Mouse (Mus musculus) lung, postnatal 4 days (tissue): ENCODE results near the gene Scn5a.

Experiments
- DNase-seq, 2 experiments: peaks; one replicate each; pipeline ENCODE4 v3.0.0; 2021

The Scn5a gene

DNA sequence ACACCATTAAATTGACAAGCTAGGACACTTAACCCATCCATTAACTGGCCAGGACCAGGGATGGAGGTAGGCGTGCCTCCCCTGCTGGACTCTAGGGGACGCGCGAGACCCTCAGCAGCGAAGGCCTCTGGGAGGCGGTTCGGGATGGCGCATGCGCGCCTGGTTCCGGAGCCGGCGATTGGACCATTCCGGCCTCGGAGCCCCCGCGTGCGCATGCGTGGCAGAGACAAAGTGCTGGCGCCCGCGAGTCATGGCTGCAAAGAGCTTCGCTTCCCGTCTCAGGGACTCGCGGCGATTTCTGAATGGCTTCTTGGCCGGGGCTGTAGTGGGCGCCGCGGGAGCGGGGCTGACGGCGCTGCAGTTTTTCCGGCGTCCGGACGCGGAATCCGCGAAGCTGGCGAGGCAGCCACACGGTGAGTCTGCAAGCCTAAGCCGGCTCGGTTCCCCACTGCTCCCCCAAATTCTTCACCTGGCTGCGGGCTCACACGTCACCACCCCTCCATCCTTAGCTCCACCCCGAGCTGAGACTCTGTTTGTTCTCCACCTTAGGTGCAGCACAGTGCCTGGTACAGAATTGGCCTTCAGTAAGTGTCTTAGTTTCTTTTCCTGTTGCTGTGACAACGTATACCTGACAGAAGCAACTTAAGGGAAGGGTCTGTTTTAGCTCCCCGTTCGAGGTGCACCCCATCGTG lies 133.9 kb downstream of the Scn5a start, which contains the start of gene Exog:
Exog (plus strand) TSS at position 206 of the 692 bp plus-strand sequence.
- DNase-seq, result peak; percentile 98 to 99

DNA sequence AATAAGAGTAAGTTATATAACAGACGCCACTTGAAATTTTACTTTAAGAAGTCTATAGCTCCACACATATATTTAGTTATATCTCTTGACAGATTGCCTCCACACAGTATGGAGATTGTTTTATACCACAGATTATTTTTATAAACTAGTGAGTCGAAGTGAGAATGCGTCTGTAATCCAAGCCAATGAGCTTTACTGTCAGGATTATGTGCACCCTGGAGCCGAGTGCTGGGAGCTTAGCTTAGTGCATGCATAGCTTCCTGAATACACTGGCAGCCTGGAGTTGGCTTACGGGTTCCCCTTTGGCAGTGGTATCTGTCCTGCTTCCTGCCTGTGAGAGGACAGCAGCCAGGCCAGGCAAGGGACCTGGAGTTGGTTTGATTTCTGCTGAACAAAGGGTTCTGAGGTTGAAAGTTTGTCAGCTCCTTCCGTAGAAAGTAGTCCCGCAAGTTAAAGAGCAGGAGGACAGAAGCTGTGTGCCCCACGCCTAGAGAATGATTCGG lies 140.3 kb downstream of the Scn5a start:
- no peak for DNase-seq

DNA sequence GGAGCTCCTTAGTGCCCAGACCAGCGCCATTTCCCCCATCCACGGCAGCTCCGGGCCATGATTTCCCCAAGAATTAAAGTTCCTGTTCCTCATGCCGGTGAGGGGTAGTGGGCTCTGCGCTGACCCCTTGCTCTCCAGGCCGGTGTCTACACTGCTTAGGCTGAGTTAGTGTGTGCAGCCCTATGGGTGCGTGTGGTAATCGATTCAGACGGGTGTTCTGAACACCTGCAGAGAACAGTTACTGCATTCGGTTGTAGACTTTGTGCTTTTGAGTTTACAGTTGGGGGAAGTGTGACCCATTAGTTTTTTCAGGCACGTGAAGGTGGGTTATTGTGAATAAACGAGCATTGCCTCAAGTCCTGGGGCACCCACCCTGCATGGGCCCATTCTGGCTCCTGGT lies 140.8 kb downstream of the Scn5a start:
- DNase-seq, result no peak

DNA sequence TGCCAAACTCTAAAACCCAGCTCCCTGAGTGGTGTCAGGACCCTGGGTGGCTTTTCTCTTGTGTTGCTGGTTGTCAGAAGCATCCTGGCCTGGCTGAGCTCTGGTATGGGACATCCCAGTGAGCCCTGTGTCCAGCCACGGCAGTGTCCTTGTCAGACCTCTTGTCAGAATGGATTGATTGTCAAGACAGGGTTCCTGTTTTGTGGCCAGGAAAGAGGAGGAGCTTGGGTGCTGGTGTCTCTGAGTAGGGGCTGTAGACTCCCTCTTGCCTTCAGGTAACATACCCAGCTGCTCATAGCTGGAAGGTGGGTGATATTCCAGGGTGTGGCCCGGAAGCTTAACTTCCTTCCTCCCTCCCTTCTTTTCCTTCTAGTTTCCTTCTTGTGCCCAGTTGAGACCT lies 143.0 kb downstream of the Scn5a start:
- DNase-seq, result no peak
